Mouse (Mus musculus): Measurements from ENCODE around the gene Snx9.

Gene Snx9

GRCm38 (mm10) chr17:5841128-5841942, at the start of gene Snx9:
Gene Snx9, plus strand, starts transcription at chr17:5841329.
- peak; percentile 78 for DNase-seq (ENCODE audit: low spot score)

GRCm38 (mm10) chr17:5792164-5792791, 48.9 kb upstream of the Snx9 start:
- no peak for DNase-seq (ENCODE audit: low spot score)

- no peak for DNase-seq (ENCODE audit: low spot score)
Observed at GRCm38 (mm10) chr17:5793593-5793992, 47.5 kb upstream of the Snx9 start.

- DNase-seq (ENCODE audit: low spot score): no peak
Observed at GRCm38 (mm10) chr17:5794276-5794675, 46.9 kb upstream of the Snx9 start.

GRCm38 (mm10) chr17:5795369-5795768, 45.8 kb upstream of the Snx9 start:
- DNase-seq (ENCODE audit: low spot score): no peak

GRCm38 (mm10) chr17:5795878-5796277, 45.3 kb upstream of the Snx9 start:
- DNase-seq (ENCODE audit: low spot score): peak; percentile 78

- DNase-seq (ENCODE audit: low spot score): no peak
Observed at GRCm38 (mm10) chr17:5797124-5797760, 43.9 kb upstream of the Snx9 start.

GRCm38 (mm10) chr17:5798221-5798801, 42.8 kb upstream of the Snx9 start:
- DNase-seq (ENCODE audit: low spot score): no peak

- no peak for DNase-seq (ENCODE audit: low spot score)
Observed at GRCm38 (mm10) chr17:5798900-5799299, 42.2 kb upstream of the Snx9 start.

GRCm38 (mm10) chr17:5799396-5800021, 41.6 kb upstream of the Snx9 start:
- no peak for DNase-seq (ENCODE audit: low spot score)

- DNase-seq (ENCODE audit: low spot score): no peak
Observed at GRCm38 (mm10) chr17:5800254-5800653, 40.9 kb upstream of the Snx9 start.

- DNase-seq (ENCODE audit: low spot score): no peak
Observed at GRCm38 (mm10) chr17:5800824-5801560, 40.1 kb upstream of the Snx9 start.

- DNase-seq (ENCODE audit: low spot score): peak; percentile 41
Observed at GRCm38 (mm10) chr17:5801761-5802655, 39.1 kb upstream of the Snx9 start.

GRCm38 (mm10) chr17:5802656-5802955, 38.5 kb upstream of the Snx9 start:
- DNase-seq (ENCODE audit: low spot score): no peak

- DNase-seq (ENCODE audit: low spot score): no peak
Observed at GRCm38 (mm10) chr17:5803229-5804012, 37.7 kb upstream of the Snx9 start.

- no peak for DNase-seq (ENCODE audit: low spot score)
Observed at GRCm38 (mm10) chr17:5804370-5805150, 36.6 kb upstream of the Snx9 start.

GRCm38 (mm10) chr17:5805151-5805834, 35.8 kb upstream of the Snx9 start:
- DNase-seq (ENCODE audit: low spot score): no peak

GRCm38 (mm10) chr17:5805935-5806334, 35.2 kb upstream of the Snx9 start:
- peak; percentile 42 for DNase-seq (ENCODE audit: low spot score)

Measured in urinary bladder, postnatal 14 days (tissue).